Comparison of ENCODE assay signal across 10 mouse cellular contexts in genomic region chr11:76889339-76890164, GRCm38 (mm10). TPM values are rescaled to one million over a fixed set of nuclear protein-coding genes. Genes with fewer than 3 reads are reported as not detected.
DNase-seq lines count a peak whose midpoint lies in the region; ATAC-seq and TF ChIP-seq lines count a peak whose summit lies in the region.
"Had no signal": no experiment of that assay in that cellular context is flagged by ENCODE, and none has a peak within 500 bp of the region (broad histone marks: within the 10 kb centered on the region; RNA-seq: fewer than 3 reads in every experiment).

No protein-coding gene starts in this region.

- TF ChIP-seq CTCF in forebrain, postnatal 0 days (IDR thresholded peaks at IDR 0.05; ENCODE audit: low read depth): no peak

- H3K27me3 ChIP-seq in forebrain, postnatal 0 days (ENCODE audit: insufficient read depth, low read length): no peaks in the 10 kb centered on the region
- no peaks in the 10 kb centered on the region for H3K27me3 ChIP-seq in forebrain, embryonic 15.5 days
- H3K27me3 ChIP-seq in forebrain, embryonic 10.5 days (ENCODE audit: poor library complexity, severe bottlenecking): no peaks in the 10 kb centered on the region
- H3K27me3 ChIP-seq: embryonic facial prominence, embryonic 12.5 days had no signal

- peak; percentile 14; the same call in 1 of the 2 replicates for ATAC-seq in forebrain, postnatal 0 days
- no peak for ATAC-seq in forebrain, embryonic 15.5 days (replicated peaks)

- H3K9ac ChIP-seq in forebrain, postnatal 0 days: no peak overlapping the region
- no peak overlapping the region for H3K9ac ChIP-seq in forebrain, embryonic 15.5 days (replicated peaks)
- H3K9ac ChIP-seq: embryonic facial prominence, embryonic 12.5 days had no signal

- 72% methylated on average over 10 of the region's 10 CpGs for WGBS in forebrain, postnatal 0 days
- WGBS in forebrain, embryonic 15.5 days: 78% methylated on average over 10 of the region's 10 CpGs
- 79% methylated on average over 10 of the region's 10 CpGs for WGBS in forebrain, embryonic 10.5 days

- H3K4me1 ChIP-seq in forebrain, postnatal 0 days (ENCODE audit: insufficient read depth): no peaks in the 10 kb centered on the region
- no peaks in the 10 kb centered on the region for H3K4me1 ChIP-seq in forebrain, embryonic 15.5 days
- H3K4me1 ChIP-seq in forebrain, embryonic 10.5 days: peaks cover 6% of the 10 kb centered on the region
- H3K4me1 ChIP-seq: embryonic facial prominence, embryonic 12.5 days had no signal

- H3K4me3 ChIP-seq in forebrain, postnatal 0 days (ENCODE audit: low read depth, low read length): no peak overlapping the region
- H3K4me3 ChIP-seq in forebrain, embryonic 15.5 days: no peak overlapping the region
- H3K4me3 ChIP-seq in forebrain, embryonic 10.5 days: no peak overlapping the region
- H3K4me3 ChIP-seq: embryonic facial prominence, embryonic 12.5 days had no signal

- H3K9me3 ChIP-seq in forebrain, postnatal 0 days (ENCODE audit: low read length): no peaks in the 10 kb centered on the region
- H3K9me3 ChIP-seq in forebrain, embryonic 15.5 days: no peaks in the 10 kb centered on the region
- no peaks in the 10 kb centered on the region for H3K9me3 ChIP-seq in forebrain, embryonic 10.5 days
- H3K9me3 ChIP-seq: embryonic facial prominence, embryonic 12.5 days had no signal

- no peak overlapping the region for H3K4me2 ChIP-seq in forebrain, postnatal 0 days (ENCODE audit: low read depth)
- no peak overlapping the region for H3K4me2 ChIP-seq in forebrain, embryonic 15.5 days (replicated peaks)
- H3K4me2 ChIP-seq: embryonic facial prominence, embryonic 12.5 days had no signal

- no peaks in the 10 kb centered on the region for H3K36me3 ChIP-seq in forebrain, postnatal 0 days (ENCODE audit: insufficient read depth)
- H3K36me3 ChIP-seq in forebrain, embryonic 15.5 days: no peaks in the 10 kb centered on the region
- no peaks in the 10 kb centered on the region for H3K36me3 ChIP-seq in forebrain, embryonic 10.5 days (replicated peaks)
- H3K36me3 ChIP-seq: embryonic facial prominence, embryonic 12.5 days had no signal

- no peak for DNase-seq in forebrain, postnatal 0 days
- peak; percentile 66 to 74 for DNase-seq in heart, adult 18-20 months
- peak; percentile 75 for DNase-seq in kidney, adult 9 months
- DNase-seq in lung, postnatal 36 days: peak; percentile 80
- DNase-seq in B cell, adult 2 months: no peak
- DNase-seq in forebrain, embryonic 10.5 days (ENCODE audit: extremely low spot score, low spot score): no peak
- DNase-seq in cerebellum, postnatal 4 days (ENCODE audit: low spot score in 2 of 2): no peak

- no peak overlapping the region for H3K27ac ChIP-seq in forebrain, postnatal 0 days (ENCODE audit: low read depth, low read length)
- no peak overlapping the region for H3K27ac ChIP-seq in forebrain, embryonic 15.5 days (replicated peaks)
- no peak overlapping the region for H3K27ac ChIP-seq in forebrain, embryonic 10.5 days
- H3K27ac ChIP-seq: embryonic facial prominence, embryonic 12.5 days had no signal

RNA-seq across cellular contexts. Expression of gene Tmigd1, which starts 12.4 kb away (rescaled TPM):
- total RNA-seq in forebrain, postnatal 0 days (2014; rRNA removed): not detected in 2 replicates
- polyA plus RNA-seq in forebrain, postnatal 0 days (2015; fragmentation: Nextera tagmentation; extraction: Ambion mirVana): 0.13 TPM in 1 of 2 replicates, not detected in the other
- polyA plus RNA-seq in forebrain, embryonic 15.5 days (2015; fragmentation: Nextera tagmentation; extraction: Ambion mirVana): not detected in 2 replicates
- under 1 TPM in 1 of 2 experiments, not detected in 1; 0.28 TPM for total RNA-seq in heart, adult 18-20 months (2021)
- not detected in 2 replicates for polyA plus RNA-seq in forebrain, embryonic 10.5 days (2016; fragmentation: Nextera tagmentation; extraction: Ambion mirVana)
- polyA plus RNA-seq: C2C12; embryonic facial prominence, embryonic 12.5 days had no signal

RNA-seq across cellular contexts. Expression of gene Blmh, which starts 35.1 kb away (rescaled TPM):
- total RNA-seq in forebrain, postnatal 0 days (2014; rRNA removed): 98.1 and 106 TPM in 2 replicates
- 91.1 and 111 TPM in 2 replicates for polyA plus RNA-seq in forebrain, postnatal 0 days (2015; fragmentation: Nextera tagmentation; extraction: Ambion mirVana)
- 128 and 134 TPM in 2 replicates for polyA plus RNA-seq in forebrain, embryonic 15.5 days (2015; fragmentation: Nextera tagmentation; extraction: Ambion mirVana)
- 10 to 100 TPM; 26.3 to 30.1 TPM for total RNA-seq in heart, adult 18-20 months (2021)
- 206 and 209 TPM in 2 replicates for polyA plus RNA-seq in forebrain, embryonic 10.5 days (2016; fragmentation: Nextera tagmentation; extraction: Ambion mirVana)

RNA-seq across cellular contexts. Expression of gene Cpd, which starts 42.7 kb away (rescaled TPM):
- total RNA-seq in forebrain, postnatal 0 days (2014; rRNA removed): 35.5 and 44.0 TPM in 2 replicates
- 3.9 and 5.6 TPM in 2 replicates for polyA plus RNA-seq in forebrain, postnatal 0 days (2015; fragmentation: Nextera tagmentation; extraction: Ambion mirVana)
- polyA plus RNA-seq in forebrain, embryonic 15.5 days (2015; fragmentation: Nextera tagmentation; extraction: Ambion mirVana): 5.4 and 7.0 TPM in 2 replicates
- total RNA-seq in heart, adult 18-20 months (2021): 10 to 100 TPM; 35.0 to 38.6 TPM
- polyA plus RNA-seq in forebrain, embryonic 10.5 days (2016; fragmentation: Nextera tagmentation; extraction: Ambion mirVana): 8.2 and 9.0 TPM in 2 replicates

Comparison
In these comparisons a context has a peak if more than half of its experiments do, and no peak if none do; other contexts are left out.
1. DNase-seq: peak in heart, adult 18-20 months (2 of 2), kidney, adult 9 months (single experiment) and lung, postnatal 36 days (single experiment); none in forebrain, postnatal 0 days (single experiment), B cell, adult 2 months (0 of 2), forebrain, embryonic 10.5 days (single experiment) and cerebellum, postnatal 4 days (0 of 2).